Mouse (Mus musculus) ES-Bruce4 (cell line): ENCODE results near the gene Polr2g. TPM values are rescaled to one million over a fixed set of nuclear protein-coding genes. Genes with fewer than 3 reads are reported as not detected.

Experiments used
- H3K27ac ChIP-seq: 2 replicates; pipeline ENCODE4 v1.5.1; 2012; ENCODE audit warnings: low read length, inconsistent platforms; ENCODE audit not compliant: insufficient read depth
- H3K27me3 ChIP-seq: 2 replicates; pipeline ENCODE4 v1.6.1; 2012; ENCODE audit warnings: mild to moderate bottlenecking, low read length, inconsistent platforms; ENCODE audit not compliant: control insufficient read depth, poor library complexity, insufficient read depth, severe bottlenecking
- H3K36me3 ChIP-seq: 2 replicates; pipeline ENCODE4 v1.6.1; 2012; ENCODE audit warnings: inconsistent platforms, mild to moderate bottlenecking, low read length, moderate library complexity; ENCODE audit not compliant: control insufficient read depth, poor library complexity, insufficient read depth, severe bottlenecking
- H3K4me1 ChIP-seq: one replicate; pipeline ENCODE4 v1.8.1; 2011; ENCODE audit warnings: low read length; ENCODE audit not compliant: control insufficient read depth, insufficient read depth
- H3K4me3 ChIP-seq: 2 replicates; pipeline ENCODE4 v1.5.1; 2011; ENCODE audit warnings: low read depth, mild to moderate bottlenecking, low read length
- H3K9ac ChIP-seq: 2 replicates; pipeline ENCODE4 v1.6.1; 2012; ENCODE audit warnings: low read depth, mild to moderate bottlenecking, inconsistent platforms; ENCODE audit not compliant: poor library complexity, severe bottlenecking
- H3K9me3 ChIP-seq: replicated peaks from 2 replicates; pipeline ENCODE4 v1.6.1; 2012; ENCODE audit warnings: mild to moderate bottlenecking, low read length, inconsistent platforms; ENCODE audit not compliant: control insufficient read depth, poor library complexity, insufficient read depth, severe bottlenecking
- CTCF ChIP-seq: IDR thresholded peaks from one replicate; pipeline ENCODE4 v1.8.1; 2011; ENCODE audit warnings: low read depth, low read length
- EP300 ChIP-seq: IDR thresholded peaks from 2 replicates; pipeline ENCODE4 v1.6.1; 2011; ENCODE audit warnings: low read depth, low read length; ENCODE audit not compliant: insufficient read depth
- POLR2A ChIP-seq: IDR thresholded peaks from one replicate; pipeline ENCODE4 v1.8.1; 2011; ENCODE audit warnings: low read length; ENCODE audit not compliant: insufficient read depth
- polyA plus RNA-seq: library from polyadenylated mRNA; stranded (reverse); fragments of >200 nt; gene quantifications from 2 replicates; pipeline ENCODE4 v1.2.4, GENCODE M21; 2011; ENCODE audit warnings: low read depth; ENCODE audit not compliant: missing spikeins, insufficient read depth, insufficient read length

The Polr2g gene
- polyA plus RNA-seq: 98.2 and 103 TPM in 2 replicates

GRCm38 (mm10) chr19:8798264-8798946, at the start of gene Polr2g:
TSS of gene Polr2g (minus strand) at chr19:8798577.
- Histone ChIP-seq H3K4me3 (peak within 1 kb of the TSS; percentile 95), H3K27ac (no peak within 1 kb of the TSS), H3K36me3 (peaks cover 23% of the 10 kb centered on the region), H3K4me1 (no peaks in the 10 kb centered on the region), H3K27me3 (no peaks in the 10 kb centered on the region), H3K9ac (peak within 1 kb of the TSS; percentile 71), H3K9me3 (no peaks in the 10 kb centered on the region)
- no peak for TF ChIP-seq CTCF
- peak; percentile 91 for TF ChIP-seq POLR2A
- TF ChIP-seq EP300: no peak

GRCm38 (mm10) chr19:8844371-8845129, 46.2 kb upstream of the Polr2g start:
- peaks cover 2% of the 10 kb centered on the region for H3K4me1 ChIP-seq
- no peak overlapping the region for H3K9ac ChIP-seq
- peaks cover 13% of the 10 kb centered on the region for H3K36me3 ChIP-seq
- TF ChIP-seq POLR2A: no peak
- TF ChIP-seq CTCF: no peak
- no peak for TF ChIP-seq EP300
- H3K27me3 ChIP-seq: no peaks in the 10 kb centered on the region
- H3K9me3 ChIP-seq: no peaks in the 10 kb centered on the region
- no peak overlapping the region for H3K27ac ChIP-seq
- no peak overlapping the region for H3K4me3 ChIP-seq

DNA sequence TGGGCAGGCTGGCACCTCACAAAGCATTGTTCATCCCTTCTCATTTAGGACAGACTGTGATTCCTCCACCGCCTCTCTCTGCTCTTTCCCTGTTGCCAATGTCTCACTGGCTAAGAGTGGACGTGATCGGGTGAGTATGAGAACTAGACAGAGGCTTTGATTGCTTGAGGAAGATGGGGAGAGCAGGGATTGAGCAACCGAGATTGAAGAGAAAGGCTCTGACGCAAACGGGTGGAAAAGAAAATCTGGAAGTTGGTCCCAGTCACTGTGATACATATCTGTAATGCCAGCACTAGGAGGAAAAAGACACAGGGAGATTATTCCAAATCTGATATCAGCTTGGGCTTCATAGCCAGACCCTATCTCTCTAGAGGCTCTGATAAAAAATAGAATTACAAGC, 44.6 kb upstream of the Polr2g start:
- Histone ChIP-seq H3K4me1 (peaks cover 2% of the 10 kb centered on the region), H3K9me3 (no peaks in the 10 kb centered on the region), H3K9ac (no peak overlapping the region), H3K27me3 (no peaks in the 10 kb centered on the region), H3K36me3 (peaks cover 13% of the 10 kb centered on the region), H3K27ac (no peak overlapping the region), H3K4me3 (no peak overlapping the region)
- TF ChIP-seq CTCF (no peak), POLR2A (no peak), EP300 (no peak)

DNA sequence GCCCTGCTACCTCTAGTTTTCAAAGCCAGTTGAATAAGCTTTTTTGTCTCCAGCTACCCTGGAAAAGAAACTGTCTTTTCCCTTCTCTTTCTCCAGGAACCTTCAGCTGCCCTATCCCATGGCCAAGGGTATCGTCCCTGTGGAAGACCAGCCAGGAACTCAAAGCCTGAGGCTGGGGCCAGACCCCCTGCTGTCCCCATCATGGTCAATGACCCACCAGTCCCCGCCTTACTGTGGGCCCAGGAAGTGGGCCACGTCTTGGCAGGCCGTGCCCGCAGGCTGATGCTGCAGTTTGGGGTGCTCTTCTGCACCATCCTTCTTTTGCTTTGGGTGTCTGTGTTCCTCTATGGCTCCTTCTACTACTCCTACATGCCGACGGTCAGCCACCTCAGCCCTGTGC, 42.6 kb upstream of the Polr2g start:
- Histone ChIP-seq H3K4me1 (no peaks in the 10 kb centered on the region), H3K27me3 (no peaks in the 10 kb centered on the region), H3K27ac (no peak overlapping the region), H3K9me3 (no peaks in the 10 kb centered on the region), H3K4me3 (peak overlapping the region; percentile 46), H3K36me3 (peaks cover 5% of the 10 kb centered on the region; the same call in 1 of the 2 replicates), H3K9ac (peak overlapping the region; percentile 86)
- no peak for TF ChIP-seq EP300
- TF ChIP-seq POLR2A: no peak
- TF ChIP-seq CTCF: no peak

GRCm38 (mm10) chr19:8839908-8840791, 41.8 kb upstream of the Polr2g start:
- TF ChIP-seq CTCF: no peak
- TF ChIP-seq POLR2A: peak; percentile 16
- no peaks in the 10 kb centered on the region for H3K9me3 ChIP-seq
- peaks cover 5% of the 10 kb centered on the region; the same call in 1 of the 2 replicates for H3K36me3 ChIP-seq
- H3K9ac ChIP-seq: peak overlapping the region; percentile 86
- H3K4me1 ChIP-seq: no peaks in the 10 kb centered on the region
- no peaks in the 10 kb centered on the region for H3K27me3 ChIP-seq
- H3K27ac ChIP-seq: peak overlapping the region; percentile 82
- peak overlapping the region; percentile 58 for H3K4me3 ChIP-seq
